Mouse (Mus musculus) olfactory bulb, adult 2 months (tissue): ENCODE measurements around the gene Mkln1.

Source experiments
- CTCF ChIP-seq: fragments of 200-500 bp; IDR thresholded peaks from 2 replicates; pipeline ENCODE4 v1.5.1; 2012; ENCODE audit warnings: low read depth, mild to moderate bottlenecking, low read length, moderate library complexity; ENCODE audit not compliant: insufficient read depth
- POLR2A ChIP-seq: fragments of 200-500 bp; IDR thresholded peaks from 2 replicates; pipeline ENCODE4 v1.6.1; 2012; ENCODE audit warnings: mild to moderate bottlenecking, low read depth, low read length, moderate library complexity; ENCODE audit not compliant: insufficient read depth

DNA sequence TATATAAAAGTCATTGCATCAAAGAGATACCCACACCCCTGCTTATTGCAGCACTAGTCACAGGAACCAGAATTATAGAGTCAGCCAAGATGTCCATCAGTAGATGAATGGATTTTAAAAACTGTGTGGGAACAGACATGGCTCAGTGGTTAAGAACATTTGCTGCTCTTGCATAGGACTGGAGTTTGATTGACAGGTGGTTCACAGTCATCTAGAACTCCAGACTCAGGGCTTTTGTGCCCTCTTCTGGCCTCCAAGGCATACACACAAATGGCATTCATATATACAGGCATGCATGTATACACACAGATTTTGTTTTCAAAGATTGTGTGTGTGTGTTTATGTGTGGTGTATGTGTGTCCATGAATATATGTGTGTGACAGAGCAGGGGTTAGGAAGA is 14.0 kb downstream of the Mkln1 start:
- TF ChIP-seq CTCF (no peak), POLR2A (no peak)
